Mouse (Mus musculus): ENCODE data around the gene Ddr2. TPM values are rescaled to one million over a fixed set of nuclear protein-coding genes. Genes with fewer than 3 reads are reported as not detected.

The Ddr2 gene
- total and polyA plus RNA-seq, 3 experiments: 0.04 TPM; not detected in 2

DNA sequence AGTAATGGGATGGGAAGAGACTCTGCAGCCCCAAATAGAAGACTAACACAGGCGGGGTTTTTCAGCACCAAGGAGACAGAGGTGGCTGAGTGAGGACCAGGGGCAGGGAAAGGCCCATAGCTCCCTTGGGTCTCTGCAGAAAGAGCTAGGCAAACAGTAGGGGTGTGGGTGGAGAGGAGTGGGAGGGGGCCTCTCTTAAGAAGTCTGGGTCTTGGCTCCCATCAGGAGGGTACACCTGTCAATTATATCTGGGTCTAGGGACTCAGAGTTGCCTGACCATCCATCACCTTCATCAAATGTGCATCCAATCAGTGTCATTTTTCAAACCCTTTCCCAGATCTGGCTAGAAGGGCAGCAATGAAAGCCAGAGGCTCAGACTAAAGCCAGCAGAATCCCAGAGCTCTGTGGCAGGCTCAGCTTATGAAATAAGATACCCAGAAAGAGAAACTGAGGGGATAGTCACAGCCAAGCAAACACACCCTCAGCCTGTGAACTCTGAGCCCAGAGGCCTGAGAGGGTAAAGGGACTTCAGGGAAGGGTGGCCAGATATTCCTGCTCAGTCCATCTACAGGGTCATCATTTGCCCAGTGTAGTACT is 58.0 kb downstream of the Ddr2 start:
- Histone ChIP-seq H3K36me3 (ENCODE audit: control insufficient read depth in 1 of 2, insufficient read depth in 2 of 2, low read length in 2 of 2) (no peaks in the 10 kb centered on the region), H3K9me3 (replicated peaks; ENCODE audit: insufficient read depth, low read length) (no peaks in the 10 kb centered on the region), H3K27me3 (ENCODE audit: control insufficient read depth in 1 of 2, insufficient read depth in 2 of 2, low read length in 2 of 2) (no peaks in the 10 kb centered on the region), H3K9ac (ENCODE audit: control insufficient read depth, low read depth, low read length, poor library complexity, severe bottlenecking) (no peak overlapping the region), H3K4me1 (ENCODE audit: control insufficient read depth in 1 of 2, insufficient read depth in 2 of 2, low read length in 2 of 2) (no peaks in the 10 kb centered on the region), H3K4me3 (ENCODE audit: control insufficient read depth in 1 of 2, insufficient read depth in 1 of 2, low read depth in 2 of 2, low read length in 2 of 2) (no peak overlapping the region), H3K79me2 (ENCODE audit: control insufficient read depth, insufficient read depth, low read length, poor library complexity) (no peaks in the 10 kb centered on the region), H3K27ac (ENCODE audit: control insufficient read depth, low read depth, low read length) (no peak overlapping the region)
- DNase-seq (ENCODE audit: low read depth, low spot score): no peak
- no peak for TF ChIP-seq TBP (IDR thresholded peaks at IDR 0.05; ENCODE audit: low read depth, low read length)
- TF ChIP-seq RAD21 (IDR thresholded peaks at IDR 0.05; ENCODE audit: low read depth, low read length): no peak
- TF ChIP-seq CHD2 (IDR thresholded peaks at IDR 0.05; ENCODE audit: low read length): no peak
- no peak for TF ChIP-seq NRF1 (IDR thresholded peaks at IDR 0.05; ENCODE audit: insufficient read depth, low read depth, low read length, poor library complexity, severe bottlenecking)
- no peak for TF ChIP-seq MYC (IDR thresholded peaks at IDR 0.05; ENCODE audit: low read depth, low read length)
- no peak for TF ChIP-seq CTCF (IDR thresholded peaks at IDR 0.05 in 2 of 3, conservative IDR thresholded peaks at IDR 0.05 in 1 of 3; ENCODE audit: control insufficient read depth in 1 of 3, insufficient read depth in 1 of 3, low read depth in 2 of 3, low read length in 3 of 3, poor library complexity in 1 of 3, severe bottlenecking in 1 of 3)
- no peak for TF ChIP-seq MEF2A (IDR thresholded peaks at IDR 0.05; ENCODE audit: extremely low read depth, insufficient replicate concordance, low read depth, low read length, poor library complexity, severe bottlenecking)
- no peak for TF ChIP-seq POLR2AphosphoS5 (IDR thresholded peaks at IDR 0.05; ENCODE audit: borderline replicate concordance, low read depth, low read length)
- no peak for TF ChIP-seq POLR2AphosphoS2 (IDR thresholded peaks at IDR 0.05; ENCODE audit: low read length)
- TF ChIP-seq ZKSCAN1 (IDR thresholded peaks at IDR 0.05; ENCODE audit: low read depth, low read length): no peak
- no peak for TF ChIP-seq MXI1 (IDR thresholded peaks at IDR 0.05; ENCODE audit: low read depth, low read length)
- no peak for TF ChIP-seq ELF1 (IDR thresholded peaks at IDR 0.05; ENCODE audit: low read depth, low read length)
- TF ChIP-seq NELFE (IDR thresholded peaks at IDR 0.05; ENCODE audit: low read depth, low read length): no peak
- TF ChIP-seq GATA1 (IDR thresholded peaks at IDR 0.05; ENCODE audit: low read depth, low read length): no peak
- TF ChIP-seq RCOR1 (IDR thresholded peaks at IDR 0.05; ENCODE audit: low read depth, low read length): no peak
- no peak for TF ChIP-seq MAFK (IDR thresholded peaks at IDR 0.05; ENCODE audit: borderline replicate concordance, low read depth, low read length)
- TF ChIP-seq ZC3H11A (IDR thresholded peaks at IDR 0.05; ENCODE audit: low read depth, low read length): no peak

DNA sequence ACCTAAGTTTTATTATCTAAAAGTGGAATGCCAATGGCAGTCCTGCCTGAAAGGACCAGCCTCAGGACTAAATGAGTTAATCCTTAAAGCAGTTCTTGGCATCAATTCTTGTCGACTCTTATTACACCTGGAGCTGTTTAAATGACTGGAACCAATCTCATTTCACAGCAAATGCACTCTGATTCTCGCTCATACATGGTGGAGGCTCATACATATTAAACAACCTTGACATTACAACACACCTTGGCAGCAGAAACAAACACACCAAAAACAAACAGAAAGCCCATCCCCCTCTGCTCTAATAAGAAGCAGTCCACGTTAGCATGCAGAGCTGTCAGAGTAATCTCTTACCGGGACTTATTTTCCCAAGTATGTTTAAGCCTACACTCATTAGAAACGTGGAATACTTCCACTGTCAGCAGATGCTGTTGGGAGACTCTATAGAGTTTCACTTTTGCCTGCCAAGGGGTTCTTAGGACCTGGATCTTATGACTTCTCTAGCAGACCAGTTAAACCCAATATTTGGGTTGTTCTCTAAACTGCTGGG is 58.9 kb downstream of the Ddr2 start:
- no peaks in the 10 kb centered on the region for H3K27me3 ChIP-seq (ENCODE audit: control insufficient read depth in 1 of 2, insufficient read depth in 2 of 2, low read length in 2 of 2)
- H3K9ac ChIP-seq (ENCODE audit: control insufficient read depth, low read depth, low read length, poor library complexity, severe bottlenecking): no peak overlapping the region
- no peaks in the 10 kb centered on the region for H3K4me1 ChIP-seq (ENCODE audit: control insufficient read depth in 1 of 2, insufficient read depth in 2 of 2, low read length in 2 of 2)
- H3K79me2 ChIP-seq (ENCODE audit: control insufficient read depth, insufficient read depth, low read length, poor library complexity): no peaks in the 10 kb centered on the region
- no peak overlapping the region for H3K4me3 ChIP-seq (ENCODE audit: control insufficient read depth in 1 of 2, insufficient read depth in 1 of 2, low read depth in 2 of 2, low read length in 2 of 2)
- no peaks in the 10 kb centered on the region for H3K36me3 ChIP-seq (ENCODE audit: control insufficient read depth in 1 of 2, insufficient read depth in 2 of 2, low read length in 2 of 2)
- TF ChIP-seq RAD21 (IDR thresholded peaks at IDR 0.05; ENCODE audit: low read depth, low read length) (no peak), JUND (IDR thresholded peaks at IDR 0.05; ENCODE audit: low read depth, low read length) (no peak), USF2 (IDR thresholded peaks at IDR 0.05; ENCODE audit: borderline replicate concordance in 1 of 2, insufficient read depth in 1 of 2, low read depth in 1 of 2, low read length in 2 of 2) (no peak), ZMIZ1 (IDR thresholded peaks at IDR 0.05; ENCODE audit: low read depth, low read length) (no peak), KAT2A (conservative IDR thresholded peaks at IDR 0.05; ENCODE audit: low read depth, low read length) (no peak), SIN3A (IDR thresholded peaks at IDR 0.05; ENCODE audit: low read length) (no peak), MAX (IDR thresholded peaks at IDR 0.05; ENCODE audit: low read length) (no peak), ELF1 (IDR thresholded peaks at IDR 0.05; ENCODE audit: low read depth, low read length) (no peak), ZC3H11A (IDR thresholded peaks at IDR 0.05; ENCODE audit: low read depth, low read length) (no peak), MXI1 (IDR thresholded peaks at IDR 0.05; ENCODE audit: low read depth, low read length) (no peak), CTCF (IDR thresholded peaks at IDR 0.05 in 2 of 3, conservative IDR thresholded peaks at IDR 0.05 in 1 of 3; ENCODE audit: control insufficient read depth in 1 of 3, insufficient read depth in 1 of 3, low read depth in 2 of 3, low read length in 3 of 3, poor library complexity in 1 of 3, severe bottlenecking in 1 of 3) (no peak), POLR2AphosphoS5 (IDR thresholded peaks at IDR 0.05; ENCODE audit: borderline replicate concordance, low read depth, low read length) (no peak), USF1 (IDR thresholded peaks at IDR 0.05; ENCODE audit: low read depth, low read length) (no peak), MYB (IDR thresholded peaks at IDR 0.05; ENCODE audit: low read depth, low read length) (no peak), MYC (IDR thresholded peaks at IDR 0.05; ENCODE audit: low read depth, low read length) (no peak), GATA1 (IDR thresholded peaks at IDR 0.05; ENCODE audit: low read depth, low read length) (no peak), GABPA (IDR thresholded peaks at IDR 0.05; ENCODE audit: low read depth, low read length) (no peak)
- no peaks in the 10 kb centered on the region for H3K9me3 ChIP-seq (replicated peaks; ENCODE audit: insufficient read depth, low read length)
- no peak for DNase-seq (ENCODE audit: low read depth, low spot score)
- H3K27ac ChIP-seq (ENCODE audit: control insufficient read depth, low read depth, low read length): no peak overlapping the region

Data from MEL (cell line).